Mouse (Mus musculus) mature B cell (primary cell): ENCODE data around the gene Apoc3.

Experiments
- in situ Hi-C: fragments of 300-500 bp; cut with MboI; formaldehyde crosslinking; loops from 2 replicates; pipeline ENCODE4 v1.14.3; 2019

Apoc3 gene

GRCm38 (mm10) chr9:46230450-46230975 lies 4.9 kb downstream of the Apoc3 start:
- in situ Hi-C loops: no loop called here

- in situ Hi-C loops: no loop called here
These were observed 5.6 kb downstream of the Apoc3 start for GRCm38 (mm10) chr9:46229573-46230449.

- in situ Hi-C loops: no loop called here
These were observed 6.9 kb downstream of the Apoc3 start, which contains the start of gene Apoa1 for GRCm38 (mm10) chr9:46228491-46228890. TSS of gene Apoa1 (plus strand) at chr9:46228580.

- in situ Hi-C loops: no loop called here
These were observed 8.3 kb downstream of the Apoc3 start for GRCm38 (mm10) chr9:46227064-46227614.

- in situ Hi-C loops: no loop called here
These were observed 10.3 kb downstream of the Apoc3 start for GRCm38 (mm10) chr9:46224945-46225660.

GRCm38 (mm10) chr9:46224101-46224500 lies 11.3 kb downstream of the Apoc3 start:
- in situ Hi-C loops: no loop called here

- in situ Hi-C loops: no loop called here
These were observed 12.3 kb downstream of the Apoc3 start for GRCm38 (mm10) chr9:46223090-46223489.

- in situ Hi-C loops: no loop called here
These were observed 17.3 kb downstream of the Apoc3 start for GRCm38 (mm10) chr9:46218176-46218575.

- in situ Hi-C loops: no loop called here
These were observed 18.5 kb downstream of the Apoc3 start for GRCm38 (mm10) chr9:46216744-46217470.

- in situ Hi-C loops: no loop called here
These were observed 19.8 kb downstream of the Apoc3 start for GRCm38 (mm10) chr9:46215338-46216322.

- in situ Hi-C loops: no loop called here
These were observed 20.5 kb downstream of the Apoc3 start for GRCm38 (mm10) chr9:46214946-46215337.

GRCm38 (mm10) chr9:46214276-46214675 lies 21.2 kb downstream of the Apoc3 start:
- in situ Hi-C loops: no loop called here

GRCm38 (mm10) chr9:46210473-46210872 lies 25.0 kb downstream of the Apoc3 start:
- in situ Hi-C loops: no loop called here

GRCm38 (mm10) chr9:46208401-46208974 lies 26.9 kb downstream of the Apoc3 start:
- in situ Hi-C loops: no loop called here

- in situ Hi-C loops: no loop called here
These were observed 28.0 kb downstream of the Apoc3 start for GRCm38 (mm10) chr9:46207501-46207869.

- in situ Hi-C loops: no loop called here
These were observed 28.5 kb downstream of the Apoc3 start for GRCm38 (mm10) chr9:46206834-46207500.

GRCm38 (mm10) chr9:46199609-46200008 lies 35.8 kb downstream of the Apoc3 start:
- in situ Hi-C loops: no loop called here

- in situ Hi-C loops: no loop called here
These were observed 36.5 kb downstream of the Apoc3 start for GRCm38 (mm10) chr9:46198936-46199335.

GRCm38 (mm10) chr9:46198461-46198860 lies 37.0 kb downstream of the Apoc3 start:
- in situ Hi-C loops: no loop called here
